10 mouse cellular contexts compared by ENCODE assay signal in genomic region chr3:107595938-107596461, GRCm38 (mm10). TPM values are rescaled to one million over a fixed set of nuclear protein-coding genes. Genes with fewer than 3 reads are reported as not detected.
A peak's percentile ranks its signal among the peaks of the same experiment; 100 is the strongest.
DNase-seq lines count a peak whose midpoint lies in the region; ATAC-seq lines count a peak whose summit lies in the region.
"Had no signal": no experiment of that assay in that cellular context is flagged by ENCODE, and none has a peak within 500 bp of the region (broad histone marks: within the 10 kb centered on the region; RNA-seq: fewer than 3 reads in every experiment).

No protein-coding gene starts in this region.

- no peak overlapping the region for H3K9ac ChIP-seq in heart, embryonic 11.5 days (ENCODE audit: low read depth, low read length)
- H3K9ac ChIP-seq in forebrain, embryonic 15.5 days (replicated peaks), result no peak overlapping the region

- H3K27ac ChIP-seq in heart, embryonic 11.5 days (ENCODE audit: low read depth, low read length), result no peak overlapping the region
- H3K27ac ChIP-seq in forebrain, embryonic 15.5 days (replicated peaks), result no peak overlapping the region

- H3K27me3 ChIP-seq in heart, embryonic 11.5 days (ENCODE audit: control insufficient read depth, insufficient read depth, low read length), result peaks cover 90% of the 10 kb centered on the region
- peaks cover 81% of the 10 kb centered on the region for H3K27me3 ChIP-seq in forebrain, embryonic 15.5 days

- H3K9me3 ChIP-seq in heart, embryonic 11.5 days (replicated peaks; ENCODE audit: control insufficient read depth, low read length), result no peaks in the 10 kb centered on the region
- H3K9me3 ChIP-seq in forebrain, embryonic 15.5 days, result no peaks in the 10 kb centered on the region

- under 1% methylated on average over 34 of the region's 34 CpGs for WGBS in heart, embryonic 11.5 days (ENCODE audit: insufficient replicate concordance)
- WGBS in forebrain, embryonic 15.5 days, result under 1% methylated on average over 34 of the region's 34 CpGs

- peaks cover 16% of the 10 kb centered on the region for H3K4me1 ChIP-seq in heart, embryonic 11.5 days (ENCODE audit: control insufficient read depth, insufficient read depth, low read length)
- peaks cover 23% of the 10 kb centered on the region for H3K4me1 ChIP-seq in forebrain, embryonic 15.5 days

- no peaks in the 10 kb centered on the region for H3K36me3 ChIP-seq in heart, embryonic 11.5 days (ENCODE audit: control insufficient read depth, insufficient read depth, low read length)
- no peaks in the 10 kb centered on the region for H3K36me3 ChIP-seq in forebrain, embryonic 15.5 days

- H3K4me3 ChIP-seq in heart, embryonic 11.5 days (ENCODE audit: low read depth, low read length), result peak overlapping the region; percentile 46
- H3K4me3 ChIP-seq in forebrain, embryonic 15.5 days, result peak overlapping the region; percentile 34

- peak overlapping the region; percentile 80 for H3K4me2 ChIP-seq in heart, embryonic 11.5 days
- no peak overlapping the region for H3K4me2 ChIP-seq in forebrain, embryonic 15.5 days (replicated peaks)

- intact Hi-C loops in left cerebral cortex, postnatal 36 days (cut with DNase I), result loop anchor here (10.0 kb wide), 1 partner anchor 241 kb away; no protein-coding TSS in a partner anchor

- no peak for ATAC-seq in heart, embryonic 11.5 days (replicated peaks; ENCODE audit: insufficient number of reproducible peaks, low FRiP score, low TSS enrichment)
- ATAC-seq in forebrain, embryonic 15.5 days (replicated peaks), result 0 out of 2 replicates have a peak, but pooled peaks have one; percentile 21
- ATAC-seq in megakaryocyte, adult 5-6 weeks (ENCODE audit: poor library complexity, severe bottlenecking), result 0 out of 2 replicates have a peak, but pooled peaks have one; percentile 5
- no peak; the same call in 1 of the 2 replicates for ATAC-seq in granulocyte monocyte progenitor cell, adult 5-6 weeks (replicated peaks; ENCODE audit: poor library complexity, severe bottlenecking)

- no peak for DNase-seq in heart, postnatal 4 days
- peak; percentile 35 for DNase-seq in ES-CJ7 (ENCODE audit: low read depth, low spot score)
- no peak for DNase-seq in left cerebral cortex, postnatal 36 days (ENCODE audit: low spot score in 2 of 2)
- DNase-seq in right cerebral cortex, postnatal 36 days (ENCODE audit: low spot score in 2 of 2), result no peak
- DNase-seq: gastrocnemius, postnatal 25 days had no signal

RNA-seq across cellular contexts. Expression of gene Alx3, which starts 1.2 kb away (rescaled TPM):
- polyA plus RNA-seq in heart, embryonic 11.5 days (2014; fragmentation: Nextera tagmentation; extraction: Ambion mirVana), result 1.1 and 1.7 TPM in 2 replicates
- not detected for total RNA-seq in heart, postnatal 4 days (2021)
- 2.5 and 3.1 TPM in 2 replicates for polyA plus RNA-seq in forebrain, embryonic 15.5 days (2015; fragmentation: Nextera tagmentation; extraction: Ambion mirVana)
- total RNA-seq in megakaryocyte, adult 5-6 weeks (2015), result not detected in 2 replicates
- not detected in 2 replicates for total RNA-seq in megakaryocyte, adult 5-6 weeks (2017)
- total RNA-seq in left cerebral cortex, postnatal 36 days (2021), result 1 to 10 TPM in 1 of 2 experiments, under 1 TPM in 1; 0.96 to 1.5 TPM
- total RNA-seq in granulocyte monocyte progenitor cell, adult 5-6 weeks (2014; fragmentation: Nextera tagmentation), result not detected in 2 replicates
- total RNA-seq in granulocyte monocyte progenitor cell, adult 5-6 weeks (2017), result not detected in 2 replicates
- total RNA-seq: gastrocnemius, postnatal 25 days; megakaryocyte progenitor cell, adult 5-6 weeks had no signal

RNA-seq across cellular contexts. Expression of gene Gm10961, which starts 35.1 kb away (rescaled TPM):
- not detected in 2 replicates for polyA plus RNA-seq in heart, embryonic 11.5 days (2014; fragmentation: Nextera tagmentation; extraction: Ambion mirVana)
- not detected for total RNA-seq in heart, postnatal 4 days (2021)
- not detected in 2 replicates for polyA plus RNA-seq in forebrain, embryonic 15.5 days (2015; fragmentation: Nextera tagmentation; extraction: Ambion mirVana)
- not detected in 2 replicates for total RNA-seq in megakaryocyte, adult 5-6 weeks (2015)
- not detected in 2 replicates for total RNA-seq in megakaryocyte, adult 5-6 weeks (2017)
- total RNA-seq in left cerebral cortex, postnatal 36 days (2021), result not detected
- not detected in 2 replicates for total RNA-seq in granulocyte monocyte progenitor cell, adult 5-6 weeks (2014; fragmentation: Nextera tagmentation)
- total RNA-seq in granulocyte monocyte progenitor cell, adult 5-6 weeks (2017), result not detected in 2 replicates
- total RNA-seq: gastrocnemius, postnatal 25 days; megakaryocyte progenitor cell, adult 5-6 weeks had no signal

RNA-seq across cellular contexts. Expression of gene Strip1, which starts 35.5 kb away (rescaled TPM):
- polyA plus RNA-seq in heart, embryonic 11.5 days (2014; fragmentation: Nextera tagmentation; extraction: Ambion mirVana), result 35.4 and 47.0 TPM in 2 replicates
- total RNA-seq in heart, postnatal 4 days (2021), result 10 to 100 TPM; 34.8 to 38.0 TPM
- 148 and 149 TPM in 2 replicates for polyA plus RNA-seq in forebrain, embryonic 15.5 days (2015; fragmentation: Nextera tagmentation; extraction: Ambion mirVana)
- 19.4 and 20.5 TPM in 2 replicates for total RNA-seq in megakaryocyte, adult 5-6 weeks (2015)
- total RNA-seq in megakaryocyte, adult 5-6 weeks (2017), result 17.0 and 19.2 TPM in 2 replicates
- 10 to 100 TPM; 58.0 to 63.7 TPM for total RNA-seq in left cerebral cortex, postnatal 36 days (2021)
- total RNA-seq in granulocyte monocyte progenitor cell, adult 5-6 weeks (2014; fragmentation: Nextera tagmentation), result 18.6 and 20.1 TPM in 2 replicates
- 19.5 and 21.9 TPM in 2 replicates for total RNA-seq in granulocyte monocyte progenitor cell, adult 5-6 weeks (2017)

RNA-seq across cellular contexts. Expression of gene Ubl4b, which starts 41.1 kb away (rescaled TPM):
- polyA plus RNA-seq in heart, embryonic 11.5 days (2014; fragmentation: Nextera tagmentation; extraction: Ambion mirVana), result not detected in 2 replicates
- total RNA-seq in heart, postnatal 4 days (2021), result not detected
- 0.13 TPM in 1 of 2 replicates, not detected in the other for polyA plus RNA-seq in forebrain, embryonic 15.5 days (2015; fragmentation: Nextera tagmentation; extraction: Ambion mirVana)
- not detected in 2 replicates for total RNA-seq in megakaryocyte, adult 5-6 weeks (2015)
- not detected in 2 replicates for total RNA-seq in megakaryocyte, adult 5-6 weeks (2017)
- not detected for total RNA-seq in left cerebral cortex, postnatal 36 days (2021)
- total RNA-seq in granulocyte monocyte progenitor cell, adult 5-6 weeks (2014; fragmentation: Nextera tagmentation), result not detected in 2 replicates
- not detected in 2 replicates for total RNA-seq in granulocyte monocyte progenitor cell, adult 5-6 weeks (2017)
- total RNA-seq: gastrocnemius, postnatal 25 days; megakaryocyte progenitor cell, adult 5-6 weeks had no signal

Comparison
In these comparisons a context has a peak if more than half of its experiments do, and no peak if none do; other contexts are left out.
1. ATAC-seq: peak in forebrain, embryonic 15.5 days (single experiment) and megakaryocyte, adult 5-6 weeks (single experiment); none in heart, embryonic 11.5 days (single experiment) and granulocyte monocyte progenitor cell, adult 5-6 weeks (single experiment).